Mouse (Mus musculus) subcutaneous adipose tissue, adult 2 months (tissue): ENCODE results near the gene Ror2. TPM values are rescaled to one million over a fixed set of nuclear protein-coding genes. Genes with fewer than 3 reads are reported as not detected.

ENCODE experiments used
- polyA plus RNA-seq: library from polyadenylated mRNA; depleted of rRNA; stranded (reverse); fragments of >200 nt; gene quantifications from 2 replicates; pipeline ENCODE4 v1.2.3, GENCODE M21; 2012; ENCODE audit warnings: low replicate concordance; rRNA removed

Ror2 gene
- polyA plus RNA-seq, result 2.6 and 35.4 TPM in 2 replicates

GRCm38 (mm10) chr13:53285756-53286361 is at the start of gene Ror2:
TSS of gene Ror2 (minus strand) at chr13:53286124.

Other genes starting within 250 kb of the Ror2 start
- 22.1 and 27.3 TPM in 2 replicates for gene Sptlc1, start 91.3 kb upstream of the Ror2 start, polyA plus RNA-seq
- 0.04 and 14.4 TPM in 2 replicates for gene Msx2, start 186.9 kb upstream of the Ror2 start, polyA plus RNA-seq